Mouse (Mus musculus): ENCODE measurements around the gene Rplp2. TPM values are rescaled to one million over a fixed set of nuclear protein-coding genes. Genes with fewer than 3 reads are reported as not detected.

Rplp2 gene
- total RNA-seq, 1 experiment from 2014 or later: 2,799 TPM

DNA sequence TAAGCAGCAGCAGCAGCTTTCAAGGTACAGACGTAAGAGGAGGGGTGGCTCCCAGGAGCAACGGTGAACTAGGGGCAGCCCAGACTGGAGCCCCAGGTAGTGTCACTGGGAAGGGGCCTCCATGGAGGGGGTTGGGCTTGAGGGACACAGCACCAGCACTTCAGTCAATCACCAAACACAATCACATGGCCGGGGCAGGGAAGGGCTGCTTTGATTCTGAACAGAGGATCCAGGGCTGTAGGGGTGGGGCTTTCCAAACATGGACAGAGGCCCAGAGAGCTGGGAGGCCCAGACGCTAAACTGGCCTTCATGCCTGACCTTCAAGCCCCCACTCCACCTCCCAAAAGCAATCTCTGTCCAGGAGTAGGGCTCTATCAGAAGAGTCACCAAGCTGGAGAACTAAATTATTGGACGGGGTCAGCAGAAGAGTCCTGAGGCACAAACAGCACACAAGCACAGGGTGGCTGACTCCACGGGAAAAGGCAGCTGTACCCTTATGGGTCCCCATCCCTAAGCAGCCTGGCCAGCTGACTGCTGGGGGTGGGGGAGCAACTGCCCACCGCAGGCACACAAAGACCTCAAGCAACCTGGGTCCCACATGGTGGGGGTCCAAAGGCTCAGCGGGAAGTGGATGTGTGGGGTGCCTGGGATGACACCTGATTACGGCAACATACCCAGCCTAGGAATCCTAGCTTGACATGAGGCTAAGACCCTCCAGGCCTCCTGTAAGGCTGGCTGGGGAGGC, 17.2 kb upstream of the Rplp2 start:
- no peak for ATAC-seq (replicated peaks; ENCODE audit: low read depth, poor library complexity, severe bottlenecking)

DNA sequence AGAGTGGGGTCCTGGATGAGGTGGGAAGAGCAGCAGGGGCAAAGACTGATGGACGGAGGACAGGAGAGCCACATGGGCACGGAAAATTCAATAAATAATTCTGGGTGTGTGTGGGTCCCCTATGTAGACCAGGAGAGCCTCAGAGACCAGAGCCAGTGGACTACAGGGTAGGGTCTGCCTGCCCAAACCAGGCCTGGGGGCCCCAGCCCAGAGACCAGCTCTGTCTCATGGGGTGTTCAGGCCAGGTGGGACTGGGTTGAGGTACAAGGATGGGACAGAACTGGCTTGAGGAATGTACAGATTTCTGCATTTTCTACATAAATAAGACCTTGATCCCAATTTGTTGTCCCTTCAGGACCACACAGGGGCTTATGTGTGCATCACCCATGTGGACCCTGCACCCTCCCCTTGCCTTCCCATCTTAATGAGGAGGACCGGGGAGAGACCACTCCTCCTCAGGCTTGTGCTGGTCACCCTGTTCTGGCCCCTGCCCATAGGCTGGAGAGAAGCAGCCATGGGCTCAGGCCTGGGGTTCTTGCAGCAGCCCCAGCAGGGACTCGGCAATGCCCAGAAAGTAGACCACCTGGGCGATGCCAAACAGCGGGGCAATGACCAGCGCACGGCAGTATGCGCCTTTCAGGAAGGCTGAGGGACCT, 16.5 kb upstream of the Rplp2 start:
- no peak for ATAC-seq (replicated peaks; ENCODE audit: low read depth, poor library complexity, severe bottlenecking)

DNA sequence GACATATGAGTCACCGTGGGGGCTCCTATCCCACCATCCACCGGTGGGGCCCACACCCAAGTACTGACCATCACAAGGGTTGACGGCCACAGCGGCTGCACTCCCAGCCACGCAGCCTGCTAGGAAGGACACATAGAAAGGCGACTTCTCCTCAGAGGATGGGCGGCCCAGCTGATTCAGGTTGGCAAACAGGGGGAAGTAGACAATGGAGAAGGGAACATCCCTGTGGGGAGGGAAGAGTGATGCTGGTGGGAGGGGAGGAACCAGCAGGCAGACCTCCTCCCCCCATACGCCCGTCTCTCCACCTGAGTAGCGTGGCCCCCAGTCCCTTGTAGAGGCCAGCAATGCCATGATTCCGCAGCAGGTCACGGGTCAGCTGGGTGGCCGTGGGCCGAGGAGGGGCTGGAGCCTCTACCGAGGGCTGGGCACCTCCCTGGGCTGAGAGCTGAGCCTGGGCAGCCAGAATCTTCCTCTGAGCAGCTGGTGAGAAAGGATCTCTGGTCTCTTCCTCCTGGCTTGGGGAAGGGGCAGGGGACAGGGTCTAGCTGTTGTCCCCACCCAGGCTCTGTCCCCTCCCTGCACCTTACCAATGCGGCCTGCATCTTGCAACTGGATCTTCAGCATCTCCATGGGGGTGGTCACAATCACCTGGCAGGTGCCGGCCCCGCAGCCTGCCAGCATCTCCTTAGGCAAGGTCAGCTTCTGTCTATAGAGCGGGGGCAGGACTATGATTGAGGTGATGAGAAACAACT, 15.6 kb upstream of the Rplp2 start:
- no peak for ATAC-seq (replicated peaks; ENCODE audit: low read depth, poor library complexity, severe bottlenecking)

DNA sequence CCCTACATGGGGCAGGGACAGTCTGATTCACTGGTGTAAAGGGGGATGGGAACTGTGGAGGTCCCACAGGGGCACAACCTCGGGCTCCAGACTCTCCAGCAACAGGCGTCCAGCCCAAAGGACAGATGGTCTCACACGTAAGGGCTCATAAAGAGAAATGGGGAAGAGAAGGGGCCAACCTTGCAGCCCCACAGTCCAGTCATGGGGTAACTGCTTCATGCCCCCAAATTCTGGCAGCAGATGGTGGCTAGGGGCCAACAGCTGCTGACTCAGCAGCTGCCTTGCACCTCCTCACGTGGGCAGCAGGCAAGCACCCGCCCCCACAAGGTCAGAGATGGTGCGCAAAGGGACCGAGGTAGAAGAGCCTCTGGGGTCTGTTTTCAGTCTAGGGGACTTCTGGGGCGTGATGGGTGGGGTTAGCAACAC, 15.0 kb upstream of the Rplp2 start:
- ATAC-seq (replicated peaks; ENCODE audit: low read depth, poor library complexity, severe bottlenecking): no peak

DNA sequence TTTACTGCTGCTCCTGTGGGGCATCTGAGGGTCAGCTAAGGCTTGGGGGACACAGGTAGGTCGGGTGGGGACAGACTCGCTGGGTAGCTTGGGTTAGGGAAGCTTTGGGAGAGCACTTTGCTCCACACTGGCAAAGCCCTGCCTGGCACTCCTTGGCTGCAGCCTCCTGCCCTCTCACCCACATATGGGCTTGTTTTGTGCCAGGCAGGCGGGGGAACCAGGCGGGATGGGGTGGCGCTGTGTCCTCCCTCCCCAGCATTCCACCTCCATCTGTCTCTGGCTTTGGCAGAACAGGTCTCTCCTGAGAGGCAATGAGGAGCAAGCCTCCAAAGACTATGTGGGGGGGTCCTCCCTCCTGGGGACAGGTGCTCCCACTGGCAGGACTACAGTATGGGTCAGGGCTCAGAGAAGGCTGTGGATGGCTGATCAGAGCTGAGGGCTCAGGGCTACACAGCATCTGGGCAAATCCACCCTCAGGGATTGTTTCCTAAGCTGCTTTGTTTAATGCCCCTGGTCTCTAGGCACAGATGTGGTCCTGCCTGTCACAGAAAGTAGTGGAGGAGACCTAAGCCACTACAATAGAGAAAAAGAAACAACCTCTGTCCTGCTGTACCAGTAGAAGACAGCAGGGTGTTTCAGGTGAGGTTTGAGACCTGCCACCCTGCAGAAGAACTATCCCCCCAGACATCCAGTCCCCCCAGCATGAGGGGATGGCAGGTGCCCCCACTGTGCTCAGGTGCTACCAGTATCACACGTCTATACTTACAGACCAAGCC, 14.2 kb upstream of the Rplp2 start:
- no peak for ATAC-seq (replicated peaks; ENCODE audit: low read depth, poor library complexity, severe bottlenecking)

DNA sequence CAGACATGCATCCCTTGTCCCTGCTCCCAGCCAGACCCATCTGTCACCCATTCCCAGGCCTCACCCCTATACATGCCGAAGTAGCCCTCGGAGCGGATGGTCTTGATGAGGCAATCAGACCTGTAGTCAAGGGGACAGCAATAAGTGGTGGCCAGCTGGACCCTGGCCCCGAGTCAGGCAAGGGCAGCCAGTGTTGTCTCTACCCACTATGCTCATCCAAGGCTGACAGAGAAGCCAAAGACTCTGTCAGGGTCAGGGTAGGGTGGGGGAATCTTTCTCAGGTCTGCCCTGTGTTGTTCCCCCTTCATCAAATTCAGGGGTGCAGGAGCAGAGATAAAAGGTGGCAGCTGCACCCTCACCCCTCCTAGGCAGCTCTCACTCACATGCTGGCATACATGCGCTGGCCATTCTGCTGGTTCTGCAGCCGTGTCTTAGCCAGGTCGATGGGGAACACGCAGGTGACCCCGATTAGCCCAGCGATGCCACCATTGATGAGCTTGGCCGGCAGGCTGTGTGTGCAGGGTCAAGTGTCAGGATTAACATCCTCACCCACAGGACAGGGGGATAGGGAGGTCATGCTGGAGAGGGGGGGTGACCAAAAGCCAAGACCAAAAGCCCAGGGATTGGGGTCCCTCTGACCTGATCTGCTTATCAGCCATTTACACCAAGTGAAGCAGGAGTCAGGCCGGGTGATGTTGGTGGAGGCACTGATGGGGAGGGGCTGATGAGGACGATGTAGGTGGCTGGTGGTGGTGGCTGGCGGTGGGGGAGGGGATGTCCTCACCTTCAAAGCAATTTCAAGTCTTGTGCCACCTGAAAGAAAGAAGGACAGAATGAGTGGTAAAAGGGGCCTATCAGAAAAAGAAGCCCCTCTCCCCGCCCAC, 13.4 kb upstream of the Rplp2 start:
- ATAC-seq (replicated peaks; ENCODE audit: low read depth, poor library complexity, severe bottlenecking): no peak

DNA sequence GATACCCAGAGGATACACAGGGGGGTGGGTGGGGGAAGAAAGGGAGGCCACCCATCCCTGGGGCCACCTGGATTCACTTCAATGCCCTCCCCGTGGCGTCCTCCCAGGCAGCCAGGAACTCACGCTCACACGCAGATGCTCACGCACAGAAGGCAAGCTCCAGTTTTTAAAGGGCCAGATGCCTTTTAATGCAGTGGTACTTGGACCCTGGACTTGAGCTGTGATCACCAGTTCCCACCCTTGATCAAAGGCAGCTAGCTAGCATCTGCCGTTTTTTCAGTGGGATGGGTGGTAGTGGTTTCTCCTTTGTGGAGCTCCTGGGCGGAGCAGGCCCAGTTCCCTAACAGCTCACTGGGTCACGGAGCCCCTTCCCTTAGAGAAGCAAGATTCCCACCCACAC, 12.7 kb upstream of the Rplp2 start:
- ATAC-seq (replicated peaks; ENCODE audit: low read depth, poor library complexity, severe bottlenecking): no peak

DNA sequence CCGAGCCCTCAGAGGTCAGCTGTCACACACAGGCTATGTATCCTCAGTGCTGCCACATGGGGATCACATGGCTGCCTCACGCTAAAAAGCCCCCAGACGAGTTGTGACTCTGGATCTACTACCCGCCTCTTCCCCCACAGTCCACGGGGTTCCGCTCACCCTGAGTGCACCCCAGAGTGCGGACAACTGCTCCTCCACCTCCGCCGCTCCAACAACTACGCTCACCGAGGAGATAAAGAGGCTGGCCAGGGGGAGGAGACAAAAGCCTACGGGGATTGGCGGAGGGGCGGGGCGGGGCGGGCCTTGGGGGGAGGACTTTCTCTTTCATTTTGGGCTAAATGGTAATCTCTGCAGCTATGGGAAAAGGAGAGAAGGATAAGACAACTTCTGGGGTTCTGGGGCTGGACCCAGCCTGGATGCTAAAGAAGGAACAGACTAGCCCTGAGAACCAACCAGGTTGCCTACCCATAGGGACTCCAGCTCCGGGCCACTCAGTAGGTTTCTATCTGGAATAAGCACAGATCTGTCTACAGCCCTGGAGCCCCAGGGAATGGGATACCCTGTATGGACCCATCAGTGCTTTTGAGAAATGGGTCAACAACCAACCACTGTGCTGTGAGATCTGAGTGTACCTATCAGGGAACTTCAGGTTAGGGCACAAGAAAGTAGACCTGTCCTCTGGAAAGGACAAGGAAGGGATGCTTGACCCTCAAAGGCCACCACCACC, 11.9 kb upstream of the Rplp2 start:
- peak; percentile 74 for ATAC-seq (replicated peaks; ENCODE audit: low read depth, poor library complexity, severe bottlenecking)

DNA sequence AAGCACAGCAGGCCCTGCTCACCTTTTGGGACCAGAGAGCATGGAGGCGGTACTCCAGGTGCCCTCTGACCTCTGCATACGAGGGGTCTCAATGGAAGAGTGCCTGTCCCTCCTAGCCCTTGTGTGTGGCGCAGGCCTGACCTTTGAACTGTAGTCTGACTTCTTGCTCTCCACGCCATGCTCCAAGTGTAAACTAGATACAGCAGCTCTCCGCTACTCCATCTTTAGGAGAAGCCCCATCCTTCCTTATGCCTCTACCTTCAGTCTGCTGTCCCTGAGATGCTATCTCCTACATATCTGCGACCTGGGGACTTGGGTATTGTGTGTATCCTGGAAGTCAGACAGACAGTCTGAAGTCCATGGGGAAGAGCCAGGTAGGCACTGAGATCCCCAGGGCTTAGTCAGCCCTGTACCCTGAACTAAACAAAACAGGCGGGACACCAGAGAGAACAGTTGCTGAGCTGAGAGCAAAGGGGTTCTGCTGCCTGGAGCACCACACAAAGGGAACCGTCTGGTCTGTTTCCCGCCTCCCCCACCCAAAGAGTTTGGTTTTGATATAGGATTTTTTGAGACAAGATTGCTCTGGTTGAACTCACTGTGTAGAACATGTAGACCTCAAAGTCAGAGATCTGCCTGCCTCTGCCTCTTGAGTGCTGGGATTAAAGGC, 11.2 kb upstream of the Rplp2 start:
- no peak for ATAC-seq (replicated peaks; ENCODE audit: low read depth, poor library complexity, severe bottlenecking)

DNA sequence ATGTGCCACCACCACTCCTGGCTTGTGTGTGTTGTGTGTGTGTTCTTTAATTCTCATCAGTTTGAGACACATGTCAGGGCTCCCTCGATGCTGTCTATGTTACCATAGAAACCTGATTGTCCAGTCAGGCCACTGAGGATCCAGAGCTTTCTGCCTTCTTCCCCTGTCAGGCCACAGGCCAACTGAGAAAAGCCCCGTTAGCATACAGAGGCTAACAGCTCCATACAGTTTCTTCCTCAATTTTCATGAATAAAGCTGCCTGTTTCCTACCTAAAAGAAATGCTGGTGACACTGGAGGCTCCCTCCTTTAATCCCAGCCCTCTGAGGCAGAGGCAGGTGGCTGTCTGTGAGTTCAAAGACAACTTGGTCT, 10.7 kb upstream of the Rplp2 start:
- no peak for ATAC-seq (replicated peaks; ENCODE audit: low read depth, poor library complexity, severe bottlenecking)

DNA sequence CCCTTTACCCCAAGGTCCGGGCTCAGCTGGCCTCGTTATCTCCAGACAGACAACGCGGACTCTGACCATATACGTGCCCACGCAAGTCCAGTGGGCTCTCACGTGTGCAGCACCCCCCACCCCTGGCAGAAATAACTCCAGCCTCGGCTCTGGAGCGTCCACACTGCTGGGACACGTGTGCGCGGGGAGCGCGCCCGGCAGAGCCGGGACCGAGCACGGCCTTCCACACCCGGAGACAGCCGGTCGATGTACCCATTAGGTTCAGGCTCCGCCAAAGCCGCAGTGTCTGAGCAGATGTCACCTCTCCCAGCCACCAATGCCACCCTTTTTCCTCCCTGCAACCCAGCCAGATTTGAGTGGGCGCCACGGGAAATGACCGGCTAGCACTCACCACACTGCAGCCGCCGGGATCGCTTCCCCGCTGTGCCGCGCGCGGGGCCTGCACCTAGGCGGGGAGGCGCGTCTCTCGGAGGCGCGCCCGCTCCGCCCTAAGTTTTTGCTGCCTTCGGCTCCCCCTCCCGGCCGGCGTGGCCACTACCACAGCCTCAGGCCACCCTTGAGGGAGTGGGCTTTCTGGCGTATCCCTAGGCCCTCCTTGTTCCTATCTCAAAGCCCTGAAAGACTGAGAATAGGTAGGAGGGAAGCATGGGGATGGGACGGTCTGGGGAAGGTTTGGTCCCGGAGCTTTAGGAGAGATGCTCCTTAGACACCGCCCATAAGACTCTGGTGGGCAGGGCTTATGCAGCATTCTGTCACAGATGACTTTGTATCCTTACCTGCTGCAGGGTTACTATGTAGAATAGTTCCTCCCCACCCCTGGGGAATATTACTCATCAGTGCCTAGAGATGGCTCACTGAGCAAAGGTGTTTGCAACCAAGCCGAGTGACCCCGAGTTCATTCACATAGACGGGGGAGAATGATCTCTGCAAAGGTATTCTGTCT, 9.7 kb upstream of the Rplp2 start, which contains the start of gene Slc25a22:
Slc25a22 (minus strand) TSS at position 715 of the 943 bp plus-strand sequence.
- ATAC-seq (replicated peaks; ENCODE audit: low read depth, poor library complexity, severe bottlenecking): peak; percentile 68

DNA sequence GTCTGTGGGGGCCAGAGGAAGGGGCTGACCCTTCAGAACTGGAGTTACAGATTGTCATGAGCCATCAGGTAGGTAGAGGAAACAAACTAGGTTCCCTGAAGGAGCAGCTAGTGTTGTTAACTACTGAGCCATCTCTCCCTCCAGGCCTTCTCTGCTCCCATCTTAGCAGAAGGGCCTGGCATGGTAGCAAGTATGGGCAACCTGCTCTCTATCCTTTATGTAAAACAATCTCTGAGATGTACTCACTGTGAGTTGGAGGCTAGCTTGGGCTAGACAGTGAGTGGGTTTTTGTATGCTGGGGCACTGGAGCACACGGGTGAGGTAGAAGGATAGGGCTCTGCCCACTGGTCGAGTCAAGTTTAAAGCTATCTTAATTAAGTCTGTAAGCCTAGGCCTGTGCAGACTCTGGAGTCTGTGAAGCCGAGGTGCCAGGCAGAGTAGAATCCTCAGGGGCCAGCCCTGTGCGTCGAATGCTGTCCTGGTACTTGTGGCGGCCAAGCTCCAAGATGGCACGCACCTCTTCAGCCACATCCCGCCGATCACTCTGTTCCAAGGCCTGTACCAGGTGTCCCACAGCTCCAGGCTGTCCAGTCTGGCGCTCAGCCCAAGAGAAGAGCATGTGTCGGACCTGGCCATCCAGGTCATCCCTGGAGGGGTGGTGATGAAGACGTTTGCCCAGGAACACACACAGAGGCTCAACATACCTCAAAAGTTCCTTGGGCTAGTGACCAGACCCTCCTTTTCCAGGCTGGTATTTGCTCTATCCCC, 8.8 kb upstream of the Rplp2 start:
- ATAC-seq (replicated peaks; ENCODE audit: low read depth, poor library complexity, severe bottlenecking): no peak

DNA sequence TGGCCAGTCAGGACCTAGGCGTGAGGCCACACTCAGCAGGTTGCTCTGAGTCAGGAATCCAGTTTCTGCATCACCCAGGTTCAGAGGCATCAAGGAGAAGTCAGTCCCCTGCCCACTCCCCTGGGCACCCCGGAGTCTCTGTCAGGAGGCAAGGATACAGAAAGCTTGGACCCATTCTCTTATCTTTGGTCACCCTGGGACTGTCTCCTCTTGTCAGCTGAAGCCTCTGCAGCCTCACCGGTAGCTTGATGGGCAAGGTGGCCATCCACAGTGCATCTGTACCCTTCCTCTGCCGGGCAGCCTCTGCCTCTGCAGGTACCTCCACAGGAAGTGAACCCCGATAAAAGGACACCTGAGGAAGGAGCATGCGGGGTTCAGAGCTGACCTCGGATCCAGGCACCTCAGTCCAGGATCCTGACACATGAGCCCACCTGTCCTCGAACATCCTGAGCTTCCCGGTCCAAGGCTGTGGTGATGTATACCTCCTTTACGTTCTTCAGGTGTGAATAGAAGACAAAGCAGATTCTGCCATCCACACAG, 8.0 kb upstream of the Rplp2 start:
- no peak for ATAC-seq (replicated peaks; ENCODE audit: low read depth, poor library complexity, severe bottlenecking)

DNA sequence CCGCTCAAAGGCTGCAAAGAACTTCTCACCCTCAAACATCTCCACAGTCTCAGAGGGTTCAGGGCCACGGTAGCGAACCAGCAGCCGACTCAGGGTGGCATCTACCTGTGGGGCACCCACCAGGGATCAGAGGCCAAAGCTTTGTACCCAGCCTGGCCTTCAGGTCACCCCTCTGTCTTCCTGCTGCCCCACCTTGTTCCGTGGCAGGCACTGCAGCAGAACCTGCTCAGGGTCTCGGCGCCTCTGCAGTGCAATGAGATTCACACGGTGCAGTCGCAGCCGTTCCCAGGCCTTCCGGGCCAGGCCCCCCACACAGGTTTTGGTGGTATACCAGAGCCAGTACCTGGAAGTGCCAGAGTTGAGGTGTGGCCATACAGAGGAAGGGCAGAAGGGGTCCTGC, 7.4 kb upstream of the Rplp2 start:
- ATAC-seq (replicated peaks; ENCODE audit: low read depth, poor library complexity, severe bottlenecking): no peak

DNA sequence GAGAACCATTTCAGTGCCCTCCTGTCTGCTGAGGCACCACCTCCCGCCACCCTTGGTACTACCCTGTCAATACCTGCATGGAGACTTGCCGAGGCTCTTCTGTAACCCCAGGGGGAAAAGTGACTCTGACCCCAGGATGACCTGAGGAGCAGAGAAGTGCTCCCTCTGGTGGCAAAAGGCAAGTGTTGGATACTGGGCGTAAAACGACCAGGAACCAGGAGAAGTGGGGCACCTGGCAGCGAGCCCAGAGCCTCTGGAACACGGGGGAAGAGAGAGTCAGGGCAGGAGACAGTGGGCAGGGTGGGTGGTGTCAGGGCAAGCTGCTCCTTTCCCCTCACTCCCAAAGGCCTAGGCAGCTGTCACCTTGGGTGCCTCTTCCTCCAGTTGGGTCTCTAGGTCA, 6.6 kb upstream of the Rplp2 start:
- ATAC-seq (replicated peaks; ENCODE audit: low read depth, poor library complexity, severe bottlenecking): no peak

DNA sequence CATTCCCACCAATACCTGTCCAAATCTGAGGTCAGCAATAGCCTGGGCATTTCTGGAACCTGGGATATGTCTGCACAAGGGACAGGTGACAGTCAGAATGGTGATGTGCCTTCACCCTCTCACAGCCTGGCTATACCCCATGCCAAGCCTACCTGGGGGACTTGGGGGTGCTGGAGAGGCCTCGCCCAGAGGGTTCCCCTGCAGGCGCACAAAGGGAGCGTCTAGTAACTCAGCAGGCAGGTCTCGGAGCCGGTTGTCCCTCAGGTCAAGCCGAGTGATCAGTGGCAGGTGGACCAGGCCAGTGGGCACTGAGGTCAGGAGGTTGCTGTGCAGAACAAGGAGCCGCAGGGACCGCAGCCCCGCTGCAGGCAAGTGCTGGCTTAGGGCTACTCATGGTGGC, 5.7 kb upstream of the Rplp2 start:
- no peak for ATAC-seq (replicated peaks; ENCODE audit: low read depth, poor library complexity, severe bottlenecking)
